Mouse (Mus musculus) midbrain, embryonic 11.5 days (tissue): ENCODE measurements around the gene Rbm48. TPM values are rescaled to one million over a fixed set of nuclear protein-coding genes. Genes with fewer than 3 reads are reported as not detected.

ENCODE experiments used
- ATAC-seq: fragments of 200-750 bp; cut with Nextera tagmentation; 2 replicates; pipeline ENCODE4 v1.8.0; 2017; ENCODE audit warnings: moderate TSS enrichment, moderate library complexity; ENCODE audit not compliant: low FRiP score
- DNase-seq: peaks from one replicate; pipeline ENCODE4 v3.0.0; 2015; ENCODE audit warnings: low spot score; ENCODE audit errors: missing footprints
- H3K27ac ChIP-seq: fragments of 300-500 bp; sonication (generic); 2 replicates; pipeline ENCODE4 v1.5.1; 2014; ENCODE audit warnings: low read depth, low read length
- H3K27me3 ChIP-seq: fragments of 300-500 bp; sonication (generic); 2 replicates; pipeline ENCODE4 v1.6.1; 2014; ENCODE audit warnings: mild to moderate bottlenecking, low read length, moderate library complexity, mixed read lengths; ENCODE audit not compliant: control insufficient read depth, insufficient read depth
- H3K36me3 ChIP-seq: fragments of 300-500 bp; sonication (generic); 2 replicates; pipeline ENCODE4 v1.6.1; 2014; ENCODE audit warnings: mild to moderate bottlenecking, low read length, moderate library complexity, mixed read lengths; ENCODE audit not compliant: control insufficient read depth, insufficient read depth
- H3K4me1 ChIP-seq: fragments of 300-500 bp; sonication (generic); 2 replicates; pipeline ENCODE4 v1.6.1; 2014; ENCODE audit warnings: low read length; ENCODE audit not compliant: control insufficient read depth, insufficient read depth
- H3K4me2 ChIP-seq: fragments of 300-500 bp; sonication (generic); 2 replicates; pipeline ENCODE4 v1.6.1; 2014; ENCODE audit warnings: mild to moderate bottlenecking, moderate library complexity
- H3K4me3 ChIP-seq: fragments of 300-500 bp; sonication (generic); 2 replicates; pipeline ENCODE4 v1.5.1; 2014; ENCODE audit warnings: low read depth, low read length
- H3K9ac ChIP-seq: fragments of 300-500 bp; sonication (generic); 2 replicates; pipeline ENCODE4 v1.6.1; 2014; ENCODE audit warnings: low read length
- H3K9me3 ChIP-seq: fragments of 300-500 bp; sonication (generic); 2 replicates; pipeline ENCODE4 v1.6.1; 2016; ENCODE audit warnings: low read length; ENCODE audit not compliant: control insufficient read depth
- WGBS: fragments of 180-500 bp; shearing (Covaris S2); extraction: QIAGEN DNeasy Blood & Tissue Kit; methylation state at CpG from one replicate; pipeline ENCODE4 v1.1.7; 2014; 5-methylcytosine and 5-hydroxymethylcytosine counted together
- polyA plus RNA-seq: library from polyadenylated mRNA; unstranded; fragments of >200 nt; fragmentation: Nextera tagmentation; extraction: Ambion mirVana; gene quantifications from 2 replicates; pipeline ENCODE4 v1.2.1, GENCODE M21; 2014

The Rbm48 gene
- polyA plus RNA-seq, 1 experiment from 2014 or later = 13.8 TPM

DNA sequence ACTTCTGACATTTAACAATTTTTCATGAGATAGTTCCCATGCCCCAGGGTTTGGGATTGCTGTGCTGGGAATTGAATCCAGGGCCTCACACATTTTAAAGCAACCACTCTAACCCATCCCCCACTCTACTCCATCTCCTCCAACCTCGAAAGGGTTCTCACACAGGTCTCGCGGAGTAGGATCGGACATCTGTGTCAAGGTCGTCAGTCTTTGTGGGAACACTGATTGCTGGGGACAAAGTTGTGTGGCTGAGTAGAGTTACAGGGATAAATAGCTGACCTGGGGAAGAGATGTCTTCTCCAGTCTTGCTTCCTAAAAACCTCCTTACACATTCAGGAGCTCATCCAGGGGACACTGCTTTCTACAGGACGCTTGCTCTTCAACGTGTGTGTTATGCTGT, 17.3 kb downstream of the Rbm48 start:
- Histone ChIP-seq H3K9ac (no peak overlapping the region), H3K4me1 (no peaks in the 10 kb centered on the region), H3K9me3 (no peaks in the 10 kb centered on the region), H3K36me3 (peaks cover 26% of the 10 kb centered on the region), H3K27me3 (no peaks in the 10 kb centered on the region), H3K4me2 (no peak overlapping the region), H3K27ac (no peak overlapping the region), H3K4me3 (no peak overlapping the region)
- no peak for DNase-seq
- 96% methylated on average over 7 of the region's 7 CpGs for WGBS
- ATAC-seq = no peak

DNA sequence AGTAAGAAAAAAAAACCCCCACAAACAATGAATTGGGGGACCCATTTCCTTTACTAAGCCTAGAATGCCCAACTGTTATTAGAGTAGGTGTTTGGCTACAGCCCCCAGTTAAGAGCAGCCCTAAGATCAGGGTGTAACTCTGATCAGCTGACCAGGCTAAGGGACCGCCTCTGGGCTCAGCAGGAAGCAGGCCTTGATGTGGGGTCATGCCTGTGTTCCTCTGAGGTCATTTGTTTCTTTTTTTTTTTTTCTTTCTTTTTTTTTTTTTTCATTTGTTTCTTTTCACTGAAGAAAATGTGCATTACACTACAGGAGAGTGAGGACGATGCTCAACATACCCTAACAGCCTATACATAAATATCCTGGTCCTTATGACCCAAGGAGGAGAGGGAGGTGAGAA, 18.4 kb downstream of the Rbm48 start:
- DNase-seq (no peak), ATAC-seq (no peak)
- Histone ChIP-seq H3K9ac (no peak overlapping the region), H3K27ac (no peak overlapping the region), H3K27me3 (no peaks in the 10 kb centered on the region), H3K4me2 (no peak overlapping the region), H3K4me3 (no peak overlapping the region), H3K9me3 (no peaks in the 10 kb centered on the region), H3K4me1 (no peaks in the 10 kb centered on the region), H3K36me3 (peaks cover 30% of the 10 kb centered on the region)
- WGBS = 95% methylated on average over 2 of the region's 2 CpGs

- no peak overlapping the region for H3K27ac ChIP-seq
- H3K9ac ChIP-seq = no peak overlapping the region
- DNase-seq (no peak), ATAC-seq (no peak)
- no peaks in the 10 kb centered on the region for H3K27me3 ChIP-seq
- no peak overlapping the region for H3K4me2 ChIP-seq
- no peak overlapping the region for H3K4me3 ChIP-seq
- H3K36me3 ChIP-seq = peaks cover 48% of the 10 kb centered on the region
- no peaks in the 10 kb centered on the region for H3K9me3 ChIP-seq
- 95% methylated on average over 2 of the region's 2 CpGs for WGBS
- H3K4me1 ChIP-seq = no peaks in the 10 kb centered on the region
These were observed 21.6 kb downstream of the Rbm48 start for GRCm38 (mm10) chr5:3574825-3575224.

DNA sequence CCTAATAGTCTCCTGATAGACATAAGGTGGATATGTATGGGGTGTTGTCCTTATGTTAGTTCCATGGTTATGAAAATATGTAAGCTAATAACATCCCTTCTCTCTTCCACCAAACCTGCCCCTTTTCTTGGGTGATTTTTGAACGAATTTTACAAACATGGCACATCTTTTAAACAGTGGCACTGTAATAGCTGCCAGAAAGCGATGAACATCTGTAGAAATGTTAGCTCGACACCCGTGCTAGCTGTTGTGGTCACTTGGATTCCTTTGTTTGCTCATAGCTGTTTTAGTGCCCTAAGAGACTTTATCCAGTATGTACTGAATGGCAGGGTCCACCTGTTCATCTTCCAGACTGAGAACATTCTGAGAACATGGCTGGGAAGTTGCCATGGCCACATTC, 25.1 kb downstream of the Rbm48 start, which contains the start of gene 1700109H08Rik:
Gene 1700109H08Rik, plus strand, starts transcription at position 301 of the 400 bp plus-strand sequence.
- Histone ChIP-seq H3K4me2 (no peak within 1 kb of the TSS), H3K4me3 (no peak within 1 kb of the TSS), H3K9ac (no peak within 1 kb of the TSS), H3K27ac (no peak within 1 kb of the TSS), H3K4me1 (no peaks in the 10 kb centered on the region), H3K27me3 (no peaks in the 10 kb centered on the region), H3K9me3 (no peaks in the 10 kb centered on the region), H3K36me3 (peaks cover 47% of the 10 kb centered on the region)
- 93% methylated on average over 4 of the region's 4 CpGs for WGBS
- no peak for DNase-seq
- ATAC-seq = no peak

- no peak for ATAC-seq
- Histone ChIP-seq H3K9ac (no peak overlapping the region), H3K27me3 (no peaks in the 10 kb centered on the region), H3K4me2 (no peak overlapping the region), H3K27ac (no peak overlapping the region), H3K4me1 (no peaks in the 10 kb centered on the region), H3K36me3 (peaks cover 3% of the 10 kb centered on the region; the same call in 1 of the 2 replicates), H3K4me3 (no peak overlapping the region), H3K9me3 (no peaks in the 10 kb centered on the region)
- 90% methylated on average over 2 of the region's 2 CpGs for WGBS
- DNase-seq = no peak
These were observed 42.2 kb downstream of the Rbm48 start for GRCm38 (mm10) chr5:3554198-3554597.

- Histone ChIP-seq H3K4me2 (no peak overlapping the region), H3K4me1 (no peaks in the 10 kb centered on the region), H3K9me3 (no peaks in the 10 kb centered on the region), H3K9ac (no peak overlapping the region), H3K27me3 (no peaks in the 10 kb centered on the region), H3K4me3 (no peak overlapping the region), H3K27ac (no peak overlapping the region), H3K36me3 (no peaks in the 10 kb centered on the region; the same call in 1 of the 2 replicates)
- ATAC-seq = no peak
- DNase-seq = no peak
- 95% methylated on average over 1 of the region's 1 CpGs for WGBS
These were observed 44.9 kb downstream of the Rbm48 start for GRCm38 (mm10) chr5:3551481-3551880.

DNA sequence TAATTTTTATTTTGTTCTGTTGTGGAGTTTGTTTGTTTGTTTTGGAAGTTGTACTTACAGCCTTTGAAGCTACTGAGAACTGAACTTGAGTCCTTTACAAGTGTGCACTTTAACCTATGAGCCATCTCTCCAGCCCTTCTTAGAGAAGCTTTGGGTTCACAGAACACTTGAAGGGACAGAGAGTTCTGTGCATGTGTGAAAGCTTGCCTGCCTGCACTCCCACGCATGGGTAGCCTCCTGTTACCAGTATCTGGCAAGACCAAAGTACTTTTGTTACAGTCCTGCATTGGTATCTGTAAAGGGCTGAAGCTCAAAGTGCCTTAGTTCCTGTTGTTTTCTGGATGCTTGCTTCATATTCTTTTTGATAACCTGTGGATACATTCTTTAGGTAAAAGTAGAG, 50.2 kb downstream of the Rbm48 start:
- H3K9ac ChIP-seq = no peak overlapping the region
- H3K36me3 ChIP-seq = no peaks in the 10 kb centered on the region
- peaks cover 7% of the 10 kb centered on the region for H3K4me1 ChIP-seq
- no peak for ATAC-seq
- no peak overlapping the region for H3K27ac ChIP-seq
- 88% methylated on average over 1 of the region's 1 CpGs for WGBS
- H3K4me2 ChIP-seq = no peak overlapping the region
- DNase-seq = no peak
- no peaks in the 10 kb centered on the region for H3K27me3 ChIP-seq
- no peaks in the 10 kb centered on the region for H3K9me3 ChIP-seq
- no peak overlapping the region for H3K4me3 ChIP-seq

DNA sequence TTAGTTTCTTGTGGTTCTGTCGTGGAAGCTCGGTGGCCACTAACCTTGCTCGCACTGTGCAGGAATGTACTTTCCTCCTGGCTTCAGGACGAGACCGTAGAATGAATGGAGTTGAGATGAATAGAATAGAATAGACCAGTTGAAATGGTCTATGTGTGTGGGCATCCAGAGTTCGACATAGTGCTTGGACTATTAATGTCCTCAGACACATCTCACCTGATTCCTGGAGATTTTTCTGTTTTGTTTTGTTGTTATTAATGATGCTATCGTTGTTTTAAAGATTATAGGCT, 52.0 kb downstream of the Rbm48 start:
- H3K27me3 ChIP-seq = no peaks in the 10 kb centered on the region
- H3K9ac ChIP-seq = peak overlapping the region; percentile 91
- ATAC-seq (peak; percentile 33), DNase-seq (no peak)
- no peak overlapping the region for H3K27ac ChIP-seq
- H3K9me3 ChIP-seq = no peaks in the 10 kb centered on the region
- H3K36me3 ChIP-seq = no peaks in the 10 kb centered on the region
- WGBS = 10% methylated on average over 7 of the region's 7 CpGs
- H3K4me2 ChIP-seq = peak overlapping the region; percentile 70
- peak overlapping the region; percentile 91 for H3K4me3 ChIP-seq
- peaks cover 7% of the 10 kb centered on the region for H3K4me1 ChIP-seq

GRCm38 (mm10) chr5:3543629-3544479, 52.5 kb downstream of the Rbm48 start, which contains the start of gene Fam133b:
Gene Fam133b, plus strand, starts transcription at chr5:3543833.
- H3K9me3 ChIP-seq = no peaks in the 10 kb centered on the region
- ATAC-seq (peak; percentile 97), DNase-seq (peak; percentile 100)
- peak within 1 kb of the TSS; percentile 86 for H3K27ac ChIP-seq
- H3K4me1 ChIP-seq = peaks cover 7% of the 10 kb centered on the region
- under 1% methylated on average over 74 of the region's 80 CpGs for WGBS
- peak within 1 kb of the TSS; percentile 91 for H3K4me3 ChIP-seq
- peak within 1 kb of the TSS; percentile 91 for H3K9ac ChIP-seq
- peak within 1 kb of the TSS; percentile 70 for H3K4me2 ChIP-seq
- H3K27me3 ChIP-seq = no peaks in the 10 kb centered on the region
- no peaks in the 10 kb centered on the region for H3K36me3 ChIP-seq
